Mouse (Mus musculus) right cerebral cortex, adult 18-20 months (tissue): Measurements from ENCODE around the gene Asic3.

Experiments
- DNase-seq: peaks from one replicate; pipeline ENCODE4 v3.0.0; 2022; ENCODE audit warnings: mixed read lengths

Gene Asic3

DNA sequence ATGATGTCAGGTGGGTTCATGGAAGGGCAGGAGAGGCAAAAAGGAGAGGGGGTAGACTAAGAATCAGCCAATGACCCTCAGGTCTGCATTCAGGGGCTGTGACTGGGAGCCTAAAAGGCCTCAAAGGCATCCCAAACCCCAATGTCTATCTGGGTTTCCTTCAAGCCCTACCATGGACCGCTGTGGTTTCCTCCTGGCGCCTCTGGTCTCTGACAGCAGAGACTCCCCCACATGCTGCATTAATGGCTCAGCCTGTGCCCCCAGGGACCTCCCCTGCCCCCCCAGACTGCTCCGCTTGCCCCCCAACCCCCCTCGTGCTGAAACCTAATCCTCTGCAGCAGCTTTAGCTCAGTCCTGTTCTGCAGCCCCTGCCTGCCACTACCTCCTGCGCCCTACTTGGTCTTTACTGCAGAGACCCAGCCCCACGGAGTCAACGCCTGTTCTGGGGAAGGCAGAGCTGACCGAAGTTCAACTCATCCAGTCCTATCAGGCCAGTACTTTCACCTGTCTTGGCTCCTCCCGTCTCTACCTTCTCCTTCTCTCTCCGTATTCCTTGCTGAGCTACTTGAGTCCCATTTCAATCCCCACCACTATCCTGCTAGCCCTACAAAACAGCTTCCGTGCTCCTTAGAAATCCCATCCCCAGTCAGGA, at the start of gene Asic3:
Asic3 (plus strand) TSS at position 351 of the 652 bp plus-strand sequence.
- DNase-seq = no peak

DNA sequence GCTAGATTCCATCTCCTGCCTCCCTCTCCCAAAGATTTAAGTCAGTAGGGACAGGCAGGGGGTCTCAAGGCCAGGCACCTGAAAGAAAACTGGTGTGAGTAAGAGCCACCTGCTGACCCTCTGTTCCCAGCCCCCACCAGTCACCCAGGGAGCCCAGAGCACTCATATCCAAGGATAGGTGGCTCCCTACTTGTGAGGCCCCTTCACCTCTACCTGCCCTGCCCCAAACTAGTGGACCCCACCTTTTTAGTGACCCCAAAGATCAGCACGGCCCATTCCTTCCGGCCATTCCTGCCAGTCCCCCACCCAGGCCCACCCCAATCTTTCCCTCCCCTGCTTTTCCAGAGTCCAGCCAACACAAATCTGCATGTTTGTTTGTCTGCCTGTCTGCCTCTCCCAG, 49.7 kb upstream of the Asic3 start:
- DNase-seq = no peak

DNA sequence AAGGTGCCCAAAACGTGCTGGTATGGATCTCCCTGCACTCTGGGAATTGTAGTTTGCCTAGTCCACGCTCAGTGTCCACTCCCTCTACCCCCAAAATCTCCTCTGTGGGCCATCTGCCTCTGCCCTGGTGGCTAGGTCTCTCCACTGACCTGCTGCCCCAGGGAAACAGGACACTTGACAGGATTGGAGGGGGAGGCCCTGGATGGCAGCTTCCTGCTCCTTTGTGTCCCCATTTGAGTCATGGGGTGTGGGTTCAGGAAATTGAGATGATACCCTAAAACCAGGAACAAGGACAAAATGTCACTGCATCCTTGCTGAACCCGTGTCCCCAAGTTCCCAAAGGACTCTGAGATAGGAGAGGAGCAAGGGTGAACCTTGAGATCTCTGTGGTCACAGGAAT, 49.1 kb upstream of the Asic3 start:
- no peak for DNase-seq

DNA sequence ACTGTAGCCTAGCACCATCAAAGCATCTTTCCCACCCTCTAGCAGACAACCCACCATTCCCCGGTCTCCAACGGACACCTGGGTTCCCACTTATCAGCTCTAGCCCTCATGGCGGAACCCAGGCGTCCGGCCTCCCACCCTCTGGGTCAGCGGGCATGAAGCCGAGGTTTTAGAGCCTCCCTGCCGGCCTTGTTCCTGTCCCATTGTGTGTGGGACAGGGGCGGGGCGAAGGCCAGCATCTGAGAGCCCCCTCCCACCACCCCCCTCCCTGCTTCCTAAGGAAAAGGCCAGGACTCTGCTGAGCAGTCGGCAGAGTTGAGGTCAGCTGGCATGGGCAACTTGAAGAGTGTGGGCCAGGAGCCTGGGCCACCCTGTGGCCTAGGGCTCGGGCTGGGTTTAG, 48.7 kb upstream of the Asic3 start, which contains the start of gene Nos3:
Nos3 (plus strand) TSS at position 303 of the 400 bp plus-strand sequence.
- DNase-seq = no peak

DNA sequence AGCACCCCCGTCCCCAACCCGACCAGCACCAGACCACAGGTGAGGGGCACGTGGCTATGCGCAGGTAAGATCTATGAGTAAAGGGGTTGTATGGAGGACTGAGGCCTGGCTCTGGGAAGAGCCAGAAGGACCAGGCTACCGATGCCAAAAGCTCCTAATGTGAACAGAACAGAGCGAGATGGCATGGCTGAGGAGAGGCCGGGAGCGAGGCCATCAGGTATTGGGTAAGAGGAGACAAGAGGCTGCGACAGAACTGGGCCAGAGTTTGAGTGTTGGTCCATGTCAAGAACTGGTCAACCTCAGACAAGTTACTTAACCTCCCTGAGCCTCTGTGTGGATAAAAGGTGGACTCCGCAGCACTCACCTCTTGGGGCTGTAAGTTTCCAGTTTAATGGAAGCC, 48.2 kb upstream of the Asic3 start:
- no peak for DNase-seq

DNA sequence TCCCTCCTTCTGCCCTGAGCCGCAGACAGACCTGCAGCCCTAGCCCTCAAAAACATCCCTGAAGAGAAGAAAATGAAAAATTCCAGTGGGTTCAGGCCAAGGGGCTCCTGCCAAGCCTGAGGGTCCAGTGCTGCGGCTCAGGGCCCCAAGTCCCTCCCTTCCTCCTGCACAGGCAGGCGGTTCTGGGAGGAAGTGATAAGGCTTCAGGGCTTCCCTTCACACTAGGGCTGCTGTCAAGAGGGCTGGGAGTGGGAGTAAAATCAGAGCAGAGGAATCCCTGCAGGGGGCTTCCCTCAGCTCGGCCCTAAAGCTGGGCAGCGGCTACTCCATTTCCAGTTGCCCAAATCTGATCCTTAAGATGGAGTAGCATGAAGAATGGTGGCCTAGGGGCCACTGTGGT, 47.7 kb upstream of the Asic3 start:
- no peak for DNase-seq

DNA sequence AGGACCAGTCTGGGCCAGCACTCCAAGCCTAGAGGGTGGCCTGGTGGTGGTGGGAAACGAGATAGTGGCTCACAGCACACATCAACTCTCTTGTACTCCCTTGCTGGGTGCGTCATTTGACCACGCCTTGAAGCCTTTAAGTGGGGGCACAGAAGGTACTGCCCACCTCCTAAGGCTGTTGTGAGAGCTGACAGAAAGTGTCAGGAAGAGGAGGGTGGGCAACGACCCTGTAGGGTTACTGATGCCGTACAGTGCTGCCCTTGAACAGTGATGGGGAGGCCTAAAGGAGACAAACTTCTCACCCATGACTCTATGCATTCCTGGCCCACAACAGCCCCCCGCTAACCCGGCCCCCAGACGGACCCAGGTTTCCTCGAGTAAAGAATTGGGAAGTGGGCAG, 46.8 kb upstream of the Asic3 start:
- no peak for DNase-seq

DNA sequence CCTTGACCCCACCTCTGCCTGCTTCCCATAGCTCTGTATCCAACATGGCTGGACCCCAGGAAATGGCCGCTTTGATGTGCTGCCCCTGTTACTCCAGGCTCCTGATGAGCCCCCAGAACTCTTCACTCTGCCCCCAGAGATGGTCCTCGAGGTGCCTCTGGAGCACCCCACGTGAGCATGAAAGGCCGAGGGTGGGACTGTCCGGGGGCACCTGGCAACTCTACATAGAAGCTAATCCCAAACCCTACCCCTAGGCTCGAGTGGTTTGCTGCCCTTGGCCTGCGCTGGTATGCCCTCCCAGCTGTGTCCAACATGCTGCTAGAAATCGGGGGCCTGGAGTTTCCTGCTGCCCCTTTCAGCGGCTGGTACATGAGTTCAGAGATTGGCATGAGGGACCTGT, 43.4 kb upstream of the Asic3 start:
- DNase-seq = no peak

DNA sequence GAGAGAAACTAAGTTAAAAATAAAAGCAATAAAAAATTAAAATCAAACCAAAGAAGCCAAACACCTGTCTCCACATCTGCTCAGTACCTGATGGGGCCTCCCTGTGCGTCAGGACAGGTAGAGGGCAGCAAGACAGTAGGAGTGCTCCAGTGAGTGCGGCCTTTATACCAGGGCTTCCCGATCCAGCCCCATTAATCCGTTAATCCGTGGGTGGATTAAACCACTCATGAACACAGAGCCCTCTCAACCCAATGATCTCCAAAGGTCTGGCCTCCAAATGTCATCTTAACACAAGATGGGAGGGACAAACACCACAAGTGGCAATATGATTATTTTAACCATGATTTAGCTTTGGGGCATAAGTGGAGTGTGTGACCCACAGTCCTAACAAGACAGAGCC, 39.4 kb upstream of the Asic3 start:
- DNase-seq = no peak

DNA sequence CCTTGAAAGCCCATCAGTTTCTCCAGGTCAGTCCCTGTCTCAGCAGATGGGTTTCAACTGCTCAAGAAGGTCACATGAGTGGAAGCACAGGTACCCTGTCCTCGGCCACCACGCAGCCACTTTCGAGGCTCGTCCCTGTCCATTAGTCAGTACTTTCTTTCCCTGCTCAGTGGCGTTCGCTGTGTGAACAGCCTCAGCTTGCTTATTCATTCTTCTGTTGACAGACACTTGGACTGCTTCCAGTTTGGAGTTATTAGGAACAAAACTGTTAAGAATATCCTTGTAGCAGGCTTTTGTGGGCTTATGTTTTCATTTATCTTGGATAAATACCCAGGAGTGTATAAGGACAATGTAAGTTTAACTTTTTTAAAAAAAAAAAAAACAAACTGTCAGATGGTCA, 39.0 kb upstream of the Asic3 start:
- DNase-seq = no peak

DNA sequence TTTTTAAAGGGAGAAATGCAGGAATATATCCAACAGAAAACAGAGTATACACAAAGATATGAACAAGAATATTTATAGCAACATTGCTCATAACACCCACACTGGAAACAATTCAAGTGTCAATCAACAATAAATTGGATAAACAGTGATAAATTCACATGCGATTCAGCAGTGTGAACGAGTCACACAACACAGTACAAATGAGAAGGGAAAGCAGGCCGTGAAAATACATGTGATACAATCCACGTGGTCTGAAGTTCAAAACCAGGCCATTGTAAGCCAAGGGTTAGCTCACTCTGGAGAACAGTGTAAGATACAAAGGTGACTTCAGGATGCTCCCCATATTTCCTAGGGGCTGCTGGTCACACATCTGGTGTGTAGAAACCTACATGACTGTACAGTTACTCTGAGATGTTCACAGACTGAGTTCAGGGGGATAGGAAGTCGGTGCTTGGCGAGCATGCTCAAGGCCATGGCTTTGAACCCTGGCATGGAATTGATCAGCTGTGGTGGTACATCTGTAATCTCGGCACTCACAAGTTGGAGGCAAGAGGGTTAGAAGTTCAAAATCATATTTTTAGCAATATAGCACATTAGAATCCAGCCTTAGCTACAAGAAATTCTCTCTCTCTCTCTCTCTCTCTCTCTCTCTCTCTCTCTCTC, 38.4 kb upstream of the Asic3 start:
- no peak for DNase-seq

DNA sequence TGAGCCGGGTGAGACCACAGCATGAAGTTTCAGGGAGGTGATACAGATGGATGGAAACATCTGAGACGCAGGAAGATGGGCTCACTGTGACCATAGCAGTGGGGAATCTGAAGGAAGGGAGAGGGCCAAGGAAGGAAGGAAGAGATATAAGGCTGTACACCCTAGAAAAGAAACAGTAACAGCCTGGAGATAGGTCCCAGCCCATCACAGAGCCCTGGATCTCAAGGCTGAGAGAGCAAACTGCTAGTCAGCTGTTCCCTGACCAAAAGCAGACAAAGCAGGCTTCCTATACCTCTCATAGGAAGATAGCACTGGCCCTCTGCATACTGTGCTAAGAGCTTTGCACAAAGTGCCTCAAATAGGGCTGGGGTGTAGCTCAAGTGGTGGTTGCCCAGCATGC, 34.5 kb upstream of the Asic3 start:
- no peak for DNase-seq

DNA sequence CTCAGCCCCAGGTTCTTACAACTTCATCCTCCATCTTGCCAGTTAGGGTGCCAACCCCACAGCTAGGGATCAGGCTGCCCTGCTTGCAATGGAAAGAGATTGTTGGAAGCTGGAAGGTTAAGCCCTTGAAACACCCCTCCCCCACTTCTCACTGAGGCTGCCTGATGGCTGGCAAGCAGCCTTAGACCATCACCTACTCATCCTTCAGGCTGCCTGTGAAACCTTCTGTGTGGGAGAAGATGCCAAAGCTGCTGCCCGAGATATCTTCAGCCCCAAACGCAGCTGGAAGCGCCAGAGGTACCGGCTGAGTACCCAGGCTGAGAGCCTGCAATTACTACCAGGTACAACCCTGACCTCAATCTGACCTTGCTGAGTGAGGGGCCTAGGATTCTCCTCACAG, 33.7 kb upstream of the Asic3 start:
- DNase-seq = peak; percentile 48

DNA sequence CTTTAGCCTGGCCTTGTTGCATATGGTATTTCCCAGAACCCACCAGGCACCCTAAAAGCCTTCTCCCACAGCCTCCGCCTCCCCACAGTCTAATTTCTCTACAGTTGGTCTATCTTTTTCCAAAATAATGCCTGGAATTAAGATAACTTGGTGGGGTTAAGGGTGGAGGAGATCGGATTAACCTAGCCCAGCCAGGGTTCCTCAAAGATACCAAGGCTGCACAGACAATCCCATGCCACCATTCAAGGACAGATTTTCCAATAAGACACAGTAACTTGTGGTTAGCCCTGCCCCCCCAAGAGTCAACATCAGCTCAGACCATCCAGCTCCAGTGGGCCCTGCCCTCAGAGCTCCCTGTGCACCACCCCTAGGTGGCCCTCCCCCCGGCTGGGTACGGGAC, 32.7 kb upstream of the Asic3 start:
- no peak for DNase-seq

DNA sequence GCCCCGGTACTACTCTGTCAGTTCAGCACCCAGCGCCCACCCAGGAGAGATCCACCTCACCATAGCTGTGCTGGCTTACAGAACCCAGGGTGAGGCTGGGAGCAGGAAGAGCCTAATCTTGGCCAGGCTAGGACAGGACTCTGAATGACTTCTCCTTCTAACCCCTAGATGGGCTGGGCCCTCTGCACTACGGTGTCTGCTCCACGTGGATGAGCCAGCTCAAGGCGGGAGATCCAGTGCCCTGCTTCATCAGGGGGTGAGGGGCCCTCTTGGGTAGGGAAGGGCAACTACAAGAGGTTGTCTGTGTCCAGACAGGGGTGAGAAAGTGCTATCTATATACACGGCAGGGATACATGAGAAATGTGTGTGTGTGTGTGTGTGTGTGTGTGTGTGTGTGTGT, 31.7 kb upstream of the Asic3 start:
- no peak for DNase-seq

DNA sequence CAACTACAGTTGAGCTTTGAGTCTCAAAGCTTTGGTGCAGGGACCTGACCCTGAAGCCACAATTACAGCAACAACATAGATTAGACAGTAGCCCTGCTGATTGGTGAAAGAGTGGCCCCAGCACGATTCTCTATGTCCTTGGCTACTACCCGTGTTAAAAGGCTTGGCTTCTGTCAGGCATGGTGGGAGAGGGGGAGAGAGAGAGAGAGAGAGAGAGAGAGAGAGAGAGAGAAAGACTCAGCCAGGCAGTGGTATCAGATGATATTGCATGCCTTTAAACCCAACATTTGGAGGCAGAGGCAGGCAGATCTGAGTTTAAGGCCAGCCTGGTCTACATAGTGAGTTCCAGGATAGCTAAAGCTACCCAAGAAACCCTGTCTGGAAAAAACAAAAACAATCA, 31.2 kb upstream of the Asic3 start:
- no peak for DNase-seq

DNA sequence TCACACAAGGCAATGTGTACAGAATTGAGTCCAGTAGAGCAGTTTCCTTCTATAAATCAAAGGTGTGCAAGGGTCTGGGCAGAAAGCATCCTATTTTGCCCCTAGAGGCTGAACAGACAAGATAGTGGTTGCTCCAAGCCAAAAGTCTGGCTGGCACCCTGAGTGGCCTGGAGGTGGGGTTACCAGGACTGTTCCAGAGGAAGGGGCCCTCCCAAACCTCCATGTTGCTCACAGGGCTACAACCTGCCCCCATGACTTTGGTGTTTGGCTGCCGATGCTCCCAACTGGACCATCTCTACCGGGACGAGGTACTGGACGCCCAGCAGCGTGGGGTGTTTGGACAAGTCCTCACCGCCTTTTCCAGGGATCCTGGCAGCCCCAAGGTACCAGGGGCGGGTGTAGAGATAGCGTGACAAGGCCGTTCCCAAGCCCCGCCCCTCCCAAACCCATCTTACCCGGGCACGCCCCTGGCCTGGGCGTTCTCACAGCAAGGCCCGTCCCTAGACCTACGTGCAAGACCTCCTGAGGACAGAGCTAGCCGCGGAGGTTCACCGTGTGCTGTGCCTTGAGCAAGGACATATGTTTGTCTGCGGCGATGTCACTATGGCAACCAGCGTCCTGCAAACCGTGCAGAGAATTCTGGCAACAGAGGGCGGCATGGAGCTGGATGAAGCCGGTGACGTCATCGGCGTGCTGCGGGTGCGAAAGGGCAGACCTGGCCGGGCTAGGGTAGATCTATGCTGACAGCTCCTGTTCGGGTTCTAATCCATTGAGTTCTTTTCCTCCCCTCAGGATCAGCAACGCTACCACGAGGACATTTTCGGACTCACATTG, 29.9 kb upstream of the Asic3 start:
- peak; percentile 93 for DNase-seq

DNA sequence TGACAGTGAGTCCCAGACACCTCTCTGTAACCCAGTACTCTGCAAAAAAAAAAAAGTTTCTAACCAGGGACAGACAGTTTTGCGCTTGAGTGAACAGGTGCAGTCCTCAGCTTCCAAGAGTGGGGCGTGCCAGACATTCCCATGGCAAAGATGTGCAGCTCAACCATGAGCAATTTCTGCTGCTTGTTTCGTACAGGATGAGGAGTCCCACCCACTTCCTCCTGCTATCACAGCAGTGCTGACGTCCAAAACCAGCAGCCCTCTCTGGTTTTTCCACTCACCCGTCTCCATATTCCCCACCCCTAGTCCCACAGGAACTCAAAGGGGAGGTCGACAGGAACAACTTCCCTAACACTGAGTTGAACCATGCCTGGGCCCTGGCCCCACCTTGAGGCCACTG, 28.8 kb upstream of the Asic3 start:
- peak; percentile 63 for DNase-seq

DNA sequence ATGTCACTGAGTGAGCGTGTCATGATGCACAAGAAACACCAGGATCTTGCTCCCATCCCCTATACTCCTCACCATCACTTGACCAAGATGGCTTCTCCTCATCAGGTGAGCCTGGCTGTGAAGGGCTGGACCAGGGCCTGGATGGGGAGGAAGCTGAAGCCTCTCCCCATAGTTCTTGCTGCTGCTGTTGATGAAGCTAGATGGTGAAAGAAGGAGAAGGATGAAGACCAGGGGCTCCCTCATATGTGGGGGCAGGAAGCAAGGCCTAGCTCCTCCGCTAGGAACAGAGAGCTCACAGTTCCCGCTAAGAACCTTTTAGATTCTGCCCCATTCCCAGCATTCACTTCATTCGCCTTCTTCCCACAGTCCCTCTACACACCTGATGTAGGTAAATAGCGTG, 27.8 kb upstream of the Asic3 start:
- no peak for DNase-seq

DNA sequence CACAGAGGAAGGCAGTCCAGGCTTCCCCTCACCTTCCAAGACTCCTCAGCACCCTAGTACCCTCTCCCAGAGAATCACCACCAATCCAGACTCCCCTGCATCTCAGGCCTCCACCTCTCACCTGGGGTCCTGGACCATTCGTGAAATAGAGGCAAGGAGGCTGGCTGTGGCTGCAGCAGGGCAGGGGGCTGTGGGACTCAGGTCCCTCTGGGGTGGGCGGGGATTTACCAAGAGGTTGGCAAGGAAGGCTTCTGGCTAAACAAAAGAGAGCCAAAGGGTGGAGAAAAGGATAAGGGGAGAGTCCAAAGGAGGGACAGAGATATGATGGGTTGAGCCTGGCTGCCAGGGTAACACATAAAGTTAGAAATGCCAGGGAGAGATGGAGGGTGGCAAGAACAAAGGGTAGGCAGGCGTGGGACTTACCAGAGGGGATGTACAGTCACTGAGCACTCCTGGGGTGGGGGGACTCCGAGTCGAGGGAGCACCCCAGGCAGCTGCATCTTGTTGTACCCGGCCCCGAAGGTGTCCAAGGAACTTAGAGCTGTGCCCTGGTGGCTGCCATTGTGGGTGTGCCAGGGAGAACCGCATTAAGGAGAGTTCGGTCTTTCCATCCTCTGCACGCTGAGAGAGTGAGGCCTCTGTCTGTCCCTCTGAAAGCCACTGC, 27.2 kb upstream of the Asic3 start:
- DNase-seq = no peak

DNA sequence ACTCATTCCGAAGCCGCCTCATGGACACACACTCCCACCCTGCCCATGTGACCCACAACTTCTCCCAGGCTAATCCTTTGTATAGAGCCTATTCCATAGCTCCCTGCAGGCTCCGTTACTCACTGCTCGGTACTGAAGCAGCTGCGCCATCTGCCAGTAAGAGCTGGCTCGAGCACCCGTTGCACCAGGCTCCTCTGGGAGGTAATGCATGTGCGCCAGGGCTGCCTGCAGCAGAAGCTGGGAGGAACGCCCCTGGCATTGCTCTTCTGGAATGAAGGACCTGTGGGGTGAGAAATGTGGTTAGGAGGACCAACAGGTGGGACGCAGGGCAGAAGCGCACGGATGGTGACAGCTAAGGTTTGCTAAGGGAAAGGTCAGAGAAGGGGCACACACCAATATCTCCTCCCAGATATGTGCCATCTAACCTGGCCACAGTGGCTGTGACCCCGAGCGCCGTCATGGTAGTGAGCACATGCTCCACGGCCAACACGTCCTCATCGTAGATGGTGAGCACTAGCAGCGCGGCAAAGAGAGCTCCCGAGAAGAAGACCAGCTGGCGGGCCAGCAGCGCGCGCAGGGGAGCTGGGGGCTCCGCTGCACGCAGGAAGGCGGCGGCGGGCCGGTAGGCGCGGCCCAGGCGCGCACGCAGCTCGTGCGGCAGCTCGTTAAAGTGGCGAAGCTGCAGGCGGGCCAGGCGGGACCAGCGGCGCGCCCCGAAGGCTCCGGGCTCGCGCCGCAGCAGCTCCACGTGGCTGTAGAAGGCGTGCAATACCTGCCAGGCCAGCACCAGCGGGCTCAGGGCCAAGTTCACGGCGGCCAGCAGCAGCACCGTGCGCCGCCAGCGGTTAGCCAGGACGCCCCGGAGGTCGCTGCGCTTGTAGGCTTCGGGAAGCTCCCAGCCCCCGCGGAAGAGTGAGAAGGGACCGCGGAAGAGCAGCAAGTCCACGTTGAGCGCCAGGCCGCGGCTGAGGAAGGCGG, 25.6 kb upstream of the Asic3 start:
- DNase-seq = peak; percentile 75

DNA sequence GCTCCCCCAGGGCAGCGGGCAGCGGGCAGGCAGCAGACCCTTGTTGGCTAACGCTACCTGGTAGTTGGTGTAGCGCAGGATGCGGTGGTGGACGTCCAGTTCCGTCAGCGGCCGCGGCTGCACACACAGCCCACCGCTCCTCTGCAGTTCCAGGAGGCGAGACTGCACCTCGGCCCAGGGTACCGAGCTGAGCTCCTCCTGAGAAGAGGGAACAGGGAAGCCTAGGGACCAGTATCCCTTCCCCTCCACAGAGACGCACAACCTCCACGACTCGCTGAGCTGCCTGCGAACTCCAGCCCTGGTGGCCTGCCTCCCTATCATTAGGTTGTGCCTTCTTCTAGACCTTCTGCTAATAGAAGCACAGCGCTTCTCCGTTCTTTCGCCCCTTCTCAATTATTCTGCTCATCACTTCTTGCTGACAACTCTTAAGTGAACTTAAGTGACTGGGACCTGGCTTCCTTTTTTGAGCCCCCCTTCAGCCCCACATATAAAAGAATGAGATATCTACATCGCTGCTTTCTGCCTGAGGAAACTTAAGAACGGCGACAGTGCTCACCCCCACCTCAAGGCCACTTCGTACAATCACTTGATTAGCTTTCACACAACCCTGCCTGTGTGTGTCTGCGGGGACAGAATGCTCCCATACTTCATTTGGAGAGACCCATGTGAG, 24.8 kb upstream of the Asic3 start:
- DNase-seq = no peak
